Mouse (Mus musculus) liver, postnatal 0 days (tissue): ENCODE measurements around the gene Ube2l6.

Experiments used
- CTCF ChIP-seq: sonication (generic); IDR thresholded peaks from 2 replicates; pipeline ENCODE4 v1.5.1; 2016; ENCODE audit warnings: antibody characterized with exemption, low read depth
- EP300 ChIP-seq: IDR thresholded peaks from 2 replicates; pipeline ENCODE4 v1.6.1; 2016; ENCODE audit warnings: antibody characterized with exemption, low read depth, mild to moderate bottlenecking

DNA sequence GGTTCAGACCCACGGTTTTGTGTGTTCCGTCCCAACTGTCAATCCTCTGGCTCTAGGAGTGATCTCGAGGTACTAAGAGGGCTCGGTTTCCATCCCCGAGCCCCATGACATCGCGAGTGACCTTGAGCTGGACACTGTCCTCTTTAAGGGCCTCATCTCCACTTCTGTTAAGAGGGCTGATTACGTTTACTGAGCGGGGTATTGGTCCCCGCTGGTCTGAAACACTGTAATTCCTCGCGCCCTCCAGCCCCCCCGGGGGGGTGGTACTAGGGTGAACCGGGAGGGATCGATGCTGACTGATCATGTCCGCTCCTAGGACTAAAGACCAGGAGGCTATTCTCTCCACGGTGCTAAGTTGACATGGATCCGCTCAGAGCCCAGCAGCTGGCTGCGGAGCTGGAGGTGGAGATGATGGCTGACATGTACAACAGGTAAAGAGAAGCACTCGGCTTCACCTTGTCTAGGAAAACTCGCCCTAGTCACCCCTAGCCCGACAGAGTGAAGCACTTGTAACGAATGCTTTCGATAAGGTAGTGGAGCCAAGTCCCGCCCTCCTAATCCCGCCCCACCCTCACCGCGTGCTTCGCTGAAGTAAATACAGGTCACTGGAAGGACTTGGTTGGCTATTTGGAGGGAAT, 28.8 kb downstream of the Ube2l6 start:
- TF ChIP-seq CTCF (no peak), EP300 (no peak)
